Mouse (Mus musculus) MEL (cell line): ENCODE data around the gene Kiss1r. TPM values are rescaled to one million over a fixed set of nuclear protein-coding genes. Genes with fewer than 3 reads are reported as not detected.

ENCODE experiments used
- polyA plus RNA-seq, 2 experiments: library from polyadenylated mRNA; stranded (reverse) in 1 of 2; unstranded in 1 of 2; fragments of >175 nt in 1 of 2; fragments of >200 nt in 1 of 2; gene quantifications; 2 replicates each; pipeline versions ENCODE4 v1.2.1 to v1.2.4; 2012; ENCODE audit warnings: low replicate concordance in 2 of 2, low read depth in 1 of 2; ENCODE audit not compliant: insufficient read length in 2 of 2, insufficient read depth in 1 of 2, missing spikeins in 1 of 2
- total RNA-seq: library from RNA; depleted of rRNA; stranded (reverse); fragments of 300-350 nt; gene quantifications from 2 replicates; pipeline ENCODE4 v1.2.3, GENCODE M21; 2012; rRNA removed

Gene Kiss1r
- total and polyA plus RNA-seq, 3 experiments, result 9.1 to 23.5 TPM; not detected in 1

Other genes with a start within 250 kb of the Kiss1r start
Only the 30 nearest of the 35 such genes appear.
- 346 and 406 TPM in 2 replicates for gene Bsg, start 212.5 kb upstream of the Kiss1r start, total RNA-seq
- 100 to 1,000 TPM; 318 to 700 TPM for gene Bsg, start 212.5 kb upstream of the Kiss1r start, polyA plus RNA-seq
- gene Hcn2, start 200.3 kb upstream of the Kiss1r start, total RNA-seq, result 0.42 and 0.59 TPM in 2 replicates
- gene Hcn2, start 200.3 kb upstream of the Kiss1r start, polyA plus RNA-seq, result 1 to 10 TPM in 1 of 2 experiments, not detected in 1; 1.6 TPM
- gene Polrmt, start 170.4 kb upstream of the Kiss1r start, total RNA-seq, result 35.7 and 36.7 TPM in 2 replicates
- 10 to 100 TPM in 1 of 2 experiments, not detected in 1; 66.9 TPM for gene Polrmt, start 170.4 kb upstream of the Kiss1r start, polyA plus RNA-seq
- gene Fgf22, start 161.9 kb upstream of the Kiss1r start, total RNA-seq, result 0.15 and 0.33 TPM in 2 replicates
- gene Fgf22, start 161.9 kb upstream of the Kiss1r start, polyA plus RNA-seq, result under 1 TPM in 1 of 2 experiments, not detected in 1; 0.33 TPM
- gene Rnf126, start 150.0 kb upstream of the Kiss1r start, total RNA-seq, result 78.8 and 84.8 TPM in 2 replicates
- gene Rnf126, start 150.0 kb upstream of the Kiss1r start, polyA plus RNA-seq, result 100 to 1,000 TPM; 174 to 184 TPM
- 2.2 and 4.3 TPM in 2 replicates for gene Fstl3, start 139.7 kb upstream of the Kiss1r start, total RNA-seq
- 1 to 10 TPM in 1 of 2 experiments, not detected in 1; 7.1 TPM for gene Fstl3, start 139.7 kb upstream of the Kiss1r start, polyA plus RNA-seq
- 0.39 and 0.50 TPM in 2 replicates for gene Prss57, start 126.0 kb upstream of the Kiss1r start, total RNA-seq
- gene Prss57, start 126.0 kb upstream of the Kiss1r start, polyA plus RNA-seq, result under 1 TPM in 1 of 2 experiments, not detected in 1; 0.70 TPM
- 4.8 TPM in 2 replicates for gene Palm, start 123.4 kb upstream of the Kiss1r start, total RNA-seq
- gene Palm, start 123.4 kb upstream of the Kiss1r start, polyA plus RNA-seq, result 10 to 100 TPM in 1 of 2 experiments, not detected in 1; 15.5 TPM
- gene Misp, start 96.0 kb upstream of the Kiss1r start, total RNA-seq, result not detected in 2 replicates
- not detected for gene Misp, start 96.0 kb upstream of the Kiss1r start, polyA plus RNA-seq
- 301 and 316 TPM in 2 replicates for gene Ptbp1, start 62.5 kb upstream of the Kiss1r start, total RNA-seq
- gene Ptbp1, start 62.5 kb upstream of the Kiss1r start, polyA plus RNA-seq, result 100 to 1,000 TPM; 329 to 837 TPM
- gene Prtn3, start 42.5 kb upstream of the Kiss1r start, total RNA-seq, result 9.1 and 11.2 TPM in 2 replicates
- gene Prtn3, start 42.5 kb upstream of the Kiss1r start, polyA plus RNA-seq, result 10 to 100 TPM in 1 of 2 experiments, not detected in 1; 31.5 TPM
- 0.56 and 0.85 TPM in 2 replicates for gene Plppr3, start 42.3 kb upstream of the Kiss1r start, total RNA-seq
- gene Plppr3, start 42.3 kb upstream of the Kiss1r start, polyA plus RNA-seq, result 1 to 10 TPM in 1 of 2 experiments, not detected in 1; 6.2 TPM
- gene Elane, start 30.7 kb upstream of the Kiss1r start, total RNA-seq, result not detected in 2 replicates
- gene Elane, start 30.7 kb upstream of the Kiss1r start, polyA plus RNA-seq, result under 1 TPM in 1 of 2 experiments, not detected in 1; 0.07 TPM
- gene Cfd, start 26.1 kb upstream of the Kiss1r start, total RNA-seq, result not detected in 2 replicates
- gene Cfd, start 26.1 kb upstream of the Kiss1r start, polyA plus RNA-seq, result under 1 TPM in 1 of 2 experiments, not detected in 1; 0.21 TPM
- 16.6 and 17.3 TPM in 2 replicates for gene Med16, start 8.0 kb upstream of the Kiss1r start, total RNA-seq
- 10 to 100 TPM in 1 of 2 experiments, not detected in 1; 41.2 TPM for gene Med16, start 8.0 kb upstream of the Kiss1r start, polyA plus RNA-seq
- gene Gm26602, start 6.1 kb upstream of the Kiss1r start, total RNA-seq, result 5.2 and 10.2 TPM in 2 replicates
- gene Gm26602, start 6.1 kb upstream of the Kiss1r start, polyA plus RNA-seq, result 1 to 10 TPM in 1 of 2 experiments, not detected in 1; 4.5 TPM
- gene R3hdm4, start 4.2 kb downstream of the Kiss1r start, total RNA-seq, result 22.7 and 29.1 TPM in 2 replicates
- 100 to 1,000 TPM in 1 of 2 experiments, not detected in 1; 105 TPM for gene R3hdm4, start 4.2 kb downstream of the Kiss1r start, polyA plus RNA-seq
- 11.8 and 12.5 TPM in 2 replicates for gene Arid3a, start 10.1 kb downstream of the Kiss1r start, total RNA-seq
- 10 to 100 TPM in 1 of 2 experiments, not detected in 1; 17.2 TPM for gene Arid3a, start 10.1 kb downstream of the Kiss1r start, polyA plus RNA-seq
- gene Wdr18, start 43.2 kb downstream of the Kiss1r start, total RNA-seq, result 94.5 and 107 TPM in 2 replicates
- gene Wdr18, start 43.2 kb downstream of the Kiss1r start, polyA plus RNA-seq, result 10 to 100 TPM in 1 of 2 experiments, not detected in 1; 89.5 TPM
- 0.16 and 0.42 TPM in 2 replicates for gene Grin3b, start 53.7 kb downstream of the Kiss1r start, total RNA-seq
- 1 to 10 TPM in 1 of 2 experiments, not detected in 1; 1.1 TPM for gene Grin3b, start 53.7 kb downstream of the Kiss1r start, polyA plus RNA-seq
- 58.2 and 62.0 TPM in 2 replicates for gene Tmem259, start 67.4 kb downstream of the Kiss1r start, total RNA-seq
- gene Tmem259, start 67.4 kb downstream of the Kiss1r start, polyA plus RNA-seq, result 100 to 1,000 TPM in 1 of 2 experiments, not detected in 1; 150 TPM
- 8.7 and 9.1 TPM in 2 replicates for gene Cnn2, start 71.6 kb downstream of the Kiss1r start, total RNA-seq
- 10 to 100 TPM in 1 of 2 experiments, not detected in 1; 25.3 TPM for gene Cnn2, start 71.6 kb downstream of the Kiss1r start, polyA plus RNA-seq
- gene Abca7, start 79.5 kb downstream of the Kiss1r start, total RNA-seq, result 7.4 and 7.7 TPM in 2 replicates
- gene Abca7, start 79.5 kb downstream of the Kiss1r start, polyA plus RNA-seq, result 10 to 100 TPM in 1 of 2 experiments, not detected in 1; 16.8 TPM
- gene Arhgap45, start 99.7 kb downstream of the Kiss1r start, total RNA-seq, result 25.2 and 26.2 TPM in 2 replicates
- gene Arhgap45, start 99.7 kb downstream of the Kiss1r start, polyA plus RNA-seq, result 10 to 100 TPM in 1 of 2 experiments, not detected in 1; 53.6 TPM
- 156 and 169 TPM in 2 replicates for gene Polr2e, start 122.8 kb downstream of the Kiss1r start, total RNA-seq
- 100 to 1,000 TPM; 258 to 279 TPM for gene Polr2e, start 122.8 kb downstream of the Kiss1r start, polyA plus RNA-seq
- 422 and 508 TPM in 2 replicates for gene Gpx4, start 130.2 kb downstream of the Kiss1r start, total RNA-seq
- gene Gpx4, start 130.2 kb downstream of the Kiss1r start, polyA plus RNA-seq, result 100 to 1,000 TPM in 1 of 2 experiments, not detected in 1; 536 TPM
- 14.6 and 15.8 TPM in 2 replicates for gene Sbno2, start 188.6 kb downstream of the Kiss1r start, total RNA-seq
- 10 to 100 TPM in 1 of 2 experiments, not detected in 1; 29.0 TPM for gene Sbno2, start 188.6 kb downstream of the Kiss1r start, polyA plus RNA-seq
- 77.8 and 108 TPM in 2 replicates for gene Stk11, start 198.8 kb downstream of the Kiss1r start, total RNA-seq
- 100 to 1,000 TPM in 1 of 2 experiments, not detected in 1; 188 TPM for gene Stk11, start 198.8 kb downstream of the Kiss1r start, polyA plus RNA-seq
- 308 and 324 TPM in 2 replicates for gene Atp5d, start 221.7 kb downstream of the Kiss1r start, total RNA-seq
- gene Atp5d, start 221.7 kb downstream of the Kiss1r start, polyA plus RNA-seq, result 100 to 1,000 TPM; 300 to 657 TPM
- gene Cbarp, start 223.9 kb downstream of the Kiss1r start, total RNA-seq, result 4.8 and 6.8 TPM in 2 replicates
- gene Cbarp, start 223.9 kb downstream of the Kiss1r start, polyA plus RNA-seq, result 10 to 100 TPM in 1 of 2 experiments, not detected in 1; 19.3 TPM